Mouse (Mus musculus) small intestine, adult 2 months (tissue): ENCODE results near the gene Mob3b.

Source experiments
- CTCF ChIP-seq: fragments of 200-500 bp; IDR thresholded peaks from 2 replicates; pipeline ENCODE4 v1.5.1; 2012; ENCODE audit warnings: low read depth, mild to moderate bottlenecking, control low read depth, inconsistent platforms, low read length, moderate library complexity, mixed read lengths; ENCODE audit not compliant: insufficient replicate concordance, insufficient read length; ENCODE audit errors: extremely low read depth
- POLR2A ChIP-seq: fragments of 200-500 bp; IDR thresholded peaks from 2 replicates; pipeline ENCODE4 v1.6.1; 2012; ENCODE audit warnings: low read depth, mild to moderate bottlenecking, control low read depth, inconsistent platforms, low read length, moderate library complexity

GRCm38 (mm10) chr4:35006541-35007260, 150.6 kb downstream of the Mob3b start:
- TF ChIP-seq POLR2A (no peak), CTCF (no peak)
